Mouse (Mus musculus) heart, embryonic 11.5 days (tissue): Measurements from ENCODE around the gene C5ar2. TPM values are rescaled to one million over a fixed set of nuclear protein-coding genes. Genes with fewer than 3 reads are reported as not detected.

Experiments used
- ATAC-seq: fragments of 200-750 bp; cut with Nextera tagmentation; replicated peaks from 2 replicates; pipeline ENCODE4 v1.8.0; 2017; ENCODE audit warnings: moderate library complexity; ENCODE audit not compliant: insufficient number of reproducible peaks, low FRiP score, low TSS enrichment
- H3K27ac ChIP-seq: fragments of 300-500 bp; sonication (generic); 2 replicates; pipeline ENCODE4 v1.5.1; 2014; ENCODE audit warnings: mild to moderate bottlenecking, low read depth, low read length
- H3K27me3 ChIP-seq: fragments of 300-500 bp; sonication (generic); 2 replicates; pipeline ENCODE4 v1.6.1; 2014; ENCODE audit warnings: mild to moderate bottlenecking, low read length, mixed read lengths; ENCODE audit not compliant: control insufficient read depth, insufficient read depth
- H3K36me3 ChIP-seq: fragments of 300-500 bp; sonication (generic); 2 replicates; pipeline ENCODE4 v1.6.1; 2014; ENCODE audit warnings: mild to moderate bottlenecking, low read length, moderate library complexity, mixed read lengths; ENCODE audit not compliant: control insufficient read depth, insufficient read depth
- H3K4me1 ChIP-seq: fragments of 300-500 bp; sonication (generic); 2 replicates; pipeline ENCODE4 v1.6.1; 2014; ENCODE audit warnings: low read length; ENCODE audit not compliant: control insufficient read depth, insufficient read depth
- H3K4me2 ChIP-seq: fragments of 300-500 bp; sonication (generic); 2 replicates; pipeline ENCODE4 v1.6.1; 2014; ENCODE audit warnings: mild to moderate bottlenecking, moderate library complexity
- H3K4me3 ChIP-seq: fragments of 300-500 bp; sonication (generic); 2 replicates; pipeline ENCODE4 v1.5.1; 2014; ENCODE audit warnings: low read depth, low read length
- H3K9ac ChIP-seq: fragments of 300-500 bp; sonication (generic); 2 replicates; pipeline ENCODE4 v1.6.1; 2014; ENCODE audit warnings: mild to moderate bottlenecking, low read depth, low read length, moderate library complexity
- H3K9me3 ChIP-seq: fragments of 300-500 bp; sonication (generic); replicated peaks from 2 replicates; pipeline ENCODE4 v1.6.1; 2016; ENCODE audit warnings: low read length; ENCODE audit not compliant: control insufficient read depth
- WGBS: fragments of 180-500 bp; shearing (Covaris S2); extraction: QIAGEN DNeasy Blood & Tissue Kit; methylation state at CpG from one replicate; pipeline ENCODE4 v1.1.7; 2014; ENCODE audit not compliant: insufficient replicate concordance; 5-methylcytosine and 5-hydroxymethylcytosine counted together
- polyA plus RNA-seq: library from polyadenylated mRNA; unstranded; fragments of >200 nt; fragmentation: Nextera tagmentation; extraction: Ambion mirVana; gene quantifications from 2 replicates; pipeline ENCODE4 v1.2.1, GENCODE M21; 2014

Gene C5ar2
- 0.21 and 0.34 TPM in 2 replicates for polyA plus RNA-seq

DNA sequence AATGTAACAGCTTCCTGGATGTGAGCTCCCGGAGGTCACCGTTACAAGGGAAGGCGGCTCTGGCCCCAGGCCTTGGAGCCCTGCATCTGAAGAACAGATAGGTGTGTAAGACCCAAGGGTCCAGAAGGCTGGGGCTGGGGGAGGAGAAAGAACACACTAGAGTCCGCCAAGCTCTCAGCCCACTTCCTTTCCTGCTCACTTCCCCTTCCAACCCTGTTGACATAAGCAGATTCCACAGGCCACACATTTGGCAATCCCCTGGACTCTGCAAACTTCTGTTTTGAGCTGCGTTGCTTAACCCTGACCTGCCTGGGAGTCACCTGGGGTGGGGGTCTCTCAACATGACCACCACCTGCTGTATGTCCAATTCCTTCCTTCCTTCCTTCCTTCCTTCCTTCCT lies at the start of gene C5ar2:
TSS of gene C5ar2 (minus strand) at position 88 of the 400 bp plus-strand sequence.
- Histone ChIP-seq H3K4me2 (no peak within 1 kb of the TSS), H3K27me3 (no peaks in the 10 kb centered on the region), H3K9me3 (no peaks in the 10 kb centered on the region), H3K36me3 (no peaks in the 10 kb centered on the region), H3K9ac (no peak within 1 kb of the TSS), H3K27ac (no peak within 1 kb of the TSS), H3K4me3 (no peak within 1 kb of the TSS), H3K4me1 (0 out of 2 replicates have a peak, but pooled peaks cover 3% of the 10 kb centered on the region)
- WGBS = 65% methylated on average over 5 of the region's 5 CpGs
- ATAC-seq = no peak

- Histone ChIP-seq H3K9me3 (no peaks in the 10 kb centered on the region), H3K36me3 (peaks cover 8% of the 10 kb centered on the region), H3K27me3 (no peaks in the 10 kb centered on the region), H3K27ac (no peak overlapping the region), H3K4me3 (no peak overlapping the region), H3K9ac (no peak overlapping the region), H3K4me2 (no peak overlapping the region), H3K4me1 (no peaks in the 10 kb centered on the region)
- WGBS = 68% methylated on average over 1 of the region's 1 CpGs
- no peak for ATAC-seq
These were observed 43.8 kb upstream of the C5ar2 start for GRCm38 (mm10) chr7:16287791-16288190.

- 75% methylated on average over 2 of the region's 2 CpGs for WGBS
- Histone ChIP-seq H3K9ac (peak overlapping the region; percentile 89), H3K27me3 (no peaks in the 10 kb centered on the region), H3K27ac (peak overlapping the region; percentile 97), H3K4me2 (peak overlapping the region; percentile 77), H3K36me3 (peaks cover 14% of the 10 kb centered on the region), H3K4me1 (no peaks in the 10 kb centered on the region), H3K9me3 (no peaks in the 10 kb centered on the region), H3K4me3 (peak overlapping the region; percentile 73)
- ATAC-seq = no peak
These were observed 43.1 kb upstream of the C5ar2 start for GRCm38 (mm10) chr7:16287016-16287415.

DNA sequence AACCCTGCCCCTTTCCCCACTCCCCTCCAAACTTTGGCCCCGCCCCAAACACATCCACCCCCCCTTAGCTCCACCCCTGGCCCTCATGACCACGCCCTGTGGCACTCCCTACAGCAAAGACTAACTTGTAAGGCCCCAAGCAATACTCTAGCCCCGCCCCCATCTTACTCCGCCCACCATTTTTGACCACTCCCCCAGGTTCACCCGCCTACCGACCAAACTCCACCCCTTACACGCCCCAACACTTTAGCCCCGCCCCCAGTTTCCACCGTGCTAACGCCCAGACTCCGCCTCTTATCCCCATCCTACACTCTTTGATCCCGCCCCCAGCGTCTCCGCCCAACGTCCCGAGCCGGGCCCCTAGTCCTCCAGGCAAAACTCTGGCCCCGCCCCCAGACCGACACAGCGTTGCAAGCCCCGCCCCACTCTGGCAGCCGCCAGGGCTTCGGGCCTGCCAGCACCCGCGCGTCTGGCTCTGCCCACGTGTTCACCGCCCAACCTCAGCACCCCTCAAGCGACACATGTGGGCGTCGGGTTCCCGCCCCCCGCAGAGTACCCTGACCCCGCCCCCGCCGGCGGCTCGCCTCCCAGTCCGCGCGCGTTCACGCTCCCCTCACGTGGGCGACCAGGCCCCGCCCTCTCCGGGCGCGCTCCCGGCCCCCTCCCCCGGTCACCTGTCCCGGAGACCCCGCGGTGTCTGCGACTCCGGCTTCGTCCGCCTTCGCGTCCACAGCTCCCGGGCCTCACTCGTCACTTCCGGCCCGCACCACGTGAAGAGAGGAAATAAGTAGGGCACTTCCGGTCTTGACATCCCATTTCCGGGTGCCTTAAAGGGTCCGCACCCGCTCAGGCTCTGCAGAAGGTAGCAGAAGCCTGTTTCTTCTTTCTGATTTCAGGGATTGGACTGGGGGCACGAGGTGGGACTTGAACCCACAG lies 42.3 kb upstream of the C5ar2 start, which contains the start of gene Ccdc9:
TSS of gene Ccdc9 (minus strand) at position 770 of the 936 bp plus-strand sequence.
- peak within 1 kb of the TSS; percentile 77 for H3K4me2 ChIP-seq
- peak; percentile 87 for ATAC-seq
- no peaks in the 10 kb centered on the region for H3K9me3 ChIP-seq
- no peaks in the 10 kb centered on the region for H3K4me1 ChIP-seq
- no peaks in the 10 kb centered on the region for H3K27me3 ChIP-seq
- H3K4me3 ChIP-seq = peak within 1 kb of the TSS; percentile 73
- H3K27ac ChIP-seq = peak within 1 kb of the TSS; percentile 97
- peak within 1 kb of the TSS; percentile 89 for H3K9ac ChIP-seq
- H3K36me3 ChIP-seq = peaks cover 14% of the 10 kb centered on the region
- 1% methylated on average over 67 of the region's 70 CpGs for WGBS

GRCm38 (mm10) chr7:16285450-16286025 lies 41.6 kb upstream of the C5ar2 start:
- Histone ChIP-seq H3K4me3 (peak overlapping the region; percentile 73), H3K27ac (peak overlapping the region; percentile 97), H3K9me3 (no peaks in the 10 kb centered on the region), H3K27me3 (no peaks in the 10 kb centered on the region), H3K9ac (peak overlapping the region; percentile 56; the same call in 1 of the 2 replicates), H3K4me1 (no peaks in the 10 kb centered on the region), H3K36me3 (peaks cover 14% of the 10 kb centered on the region), H3K4me2 (peak overlapping the region; percentile 77)
- ATAC-seq = peak; percentile 39
- WGBS = 3% methylated on average over 14 of the region's 14 CpGs

GRCm38 (mm10) chr7:16284904-16285303 lies 41.0 kb upstream of the C5ar2 start:
- no peak for ATAC-seq
- no peak overlapping the region for H3K9ac ChIP-seq
- 65% methylated on average over 9 of the region's 9 CpGs for WGBS

GRCm38 (mm10) chr7:16284001-16284400 lies 40.0 kb upstream of the C5ar2 start:
- H3K4me1 ChIP-seq = no peaks in the 10 kb centered on the region
- H3K9me3 ChIP-seq = no peaks in the 10 kb centered on the region
- no peaks in the 10 kb centered on the region for H3K27me3 ChIP-seq
- H3K9ac ChIP-seq = no peak overlapping the region
- 93% methylated on average over 8 of the region's 8 CpGs for WGBS
- H3K4me2 ChIP-seq = no peak overlapping the region
- H3K4me3 ChIP-seq = no peak overlapping the region
- ATAC-seq = no peak
- H3K27ac ChIP-seq = no peak overlapping the region
- peaks cover 14% of the 10 kb centered on the region for H3K36me3 ChIP-seq

More at GRCm38 (mm10) chr7:16284904-16285303, 41.0 kb upstream of the C5ar2 start:
- Histone ChIP-seq H3K36me3 (peaks cover 14% of the 10 kb centered on the region), H3K27ac (no peak overlapping the region), H3K4me3 (peak overlapping the region; percentile 73; the same call in 1 of the 2 replicates), H3K4me1 (no peaks in the 10 kb centered on the region), H3K4me2 (peak overlapping the region; percentile 77), H3K27me3 (no peaks in the 10 kb centered on the region), H3K9me3 (no peaks in the 10 kb centered on the region)

DNA sequence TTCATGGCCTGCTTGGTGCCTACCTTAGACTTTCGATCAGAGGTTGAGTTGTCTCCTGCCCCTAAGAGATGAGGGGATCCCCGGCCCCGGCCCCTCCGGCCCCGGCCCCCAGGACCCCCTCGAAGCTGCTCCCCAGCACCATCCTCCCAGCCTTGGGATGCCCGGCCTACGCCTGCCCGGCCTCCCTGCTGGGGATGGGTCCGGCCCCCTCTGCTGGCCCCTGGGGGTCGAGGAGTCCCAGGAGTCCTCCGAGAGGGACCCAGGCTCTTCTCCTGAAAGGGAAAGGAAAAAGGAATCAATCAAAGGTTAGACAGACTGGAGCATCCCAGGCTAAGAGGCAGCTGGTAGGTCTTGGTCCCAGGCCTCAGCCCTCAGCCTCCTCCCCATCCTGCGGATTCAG lies 38.4 kb upstream of the C5ar2 start:
- Histone ChIP-seq H3K4me3 (no peak overlapping the region), H3K27ac (no peak overlapping the region), H3K9ac (no peak overlapping the region), H3K36me3 (peaks cover 18% of the 10 kb centered on the region), H3K27me3 (no peaks in the 10 kb centered on the region), H3K4me1 (no peaks in the 10 kb centered on the region), H3K4me2 (no peak overlapping the region), H3K9me3 (no peaks in the 10 kb centered on the region)
- no peak for ATAC-seq
- WGBS = 93% methylated on average over 13 of the region's 13 CpGs
